Mouse (Mus musculus) liver (tissue): ENCODE measurements around the gene Id3.

Experiments
- DNase-seq: peaks from one replicate; pipeline ENCODE4 v3.0.0-alpha.2; 2020; ENCODE audit warnings: mixed read lengths

Id3 gene

GRCm38 (mm10) chr4:136125458-136125857 lies 17.8 kb upstream of the Id3 start:
- no peak for DNase-seq

- DNase-seq, result no peak
Measured at GRCm38 (mm10) chr4:136126019-136126418, 17.3 kb upstream of the Id3 start.

GRCm38 (mm10) chr4:136127670-136128069 lies 15.6 kb upstream of the Id3 start:
- DNase-seq, result no peak

GRCm38 (mm10) chr4:136129842-136130241 lies 13.5 kb upstream of the Id3 start:
- no peak for DNase-seq

DNA sequence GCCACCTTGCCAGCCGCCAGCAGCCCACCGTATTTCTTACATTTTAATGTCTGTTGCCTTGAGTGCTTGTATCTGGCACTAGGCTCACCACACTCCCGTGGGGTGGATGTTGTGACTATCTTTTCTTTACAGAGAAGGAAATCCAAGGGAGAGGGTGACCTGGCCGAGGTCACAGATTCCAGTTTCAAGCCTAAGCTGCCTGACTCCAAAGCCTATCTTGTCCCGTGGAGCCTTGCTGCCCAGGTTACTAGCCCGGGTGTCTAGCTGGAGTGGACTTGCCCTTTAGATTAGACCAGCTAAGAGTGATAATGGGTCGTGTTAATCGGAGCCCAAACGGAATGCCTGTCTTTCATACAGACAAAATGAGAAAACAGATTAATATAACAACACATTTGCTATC lies 9.5 kb upstream of the Id3 start:
- no peak for DNase-seq

- no peak for DNase-seq
Measured at GRCm38 (mm10) chr4:136134418-136134977, 8.8 kb upstream of the Id3 start.

DNA sequence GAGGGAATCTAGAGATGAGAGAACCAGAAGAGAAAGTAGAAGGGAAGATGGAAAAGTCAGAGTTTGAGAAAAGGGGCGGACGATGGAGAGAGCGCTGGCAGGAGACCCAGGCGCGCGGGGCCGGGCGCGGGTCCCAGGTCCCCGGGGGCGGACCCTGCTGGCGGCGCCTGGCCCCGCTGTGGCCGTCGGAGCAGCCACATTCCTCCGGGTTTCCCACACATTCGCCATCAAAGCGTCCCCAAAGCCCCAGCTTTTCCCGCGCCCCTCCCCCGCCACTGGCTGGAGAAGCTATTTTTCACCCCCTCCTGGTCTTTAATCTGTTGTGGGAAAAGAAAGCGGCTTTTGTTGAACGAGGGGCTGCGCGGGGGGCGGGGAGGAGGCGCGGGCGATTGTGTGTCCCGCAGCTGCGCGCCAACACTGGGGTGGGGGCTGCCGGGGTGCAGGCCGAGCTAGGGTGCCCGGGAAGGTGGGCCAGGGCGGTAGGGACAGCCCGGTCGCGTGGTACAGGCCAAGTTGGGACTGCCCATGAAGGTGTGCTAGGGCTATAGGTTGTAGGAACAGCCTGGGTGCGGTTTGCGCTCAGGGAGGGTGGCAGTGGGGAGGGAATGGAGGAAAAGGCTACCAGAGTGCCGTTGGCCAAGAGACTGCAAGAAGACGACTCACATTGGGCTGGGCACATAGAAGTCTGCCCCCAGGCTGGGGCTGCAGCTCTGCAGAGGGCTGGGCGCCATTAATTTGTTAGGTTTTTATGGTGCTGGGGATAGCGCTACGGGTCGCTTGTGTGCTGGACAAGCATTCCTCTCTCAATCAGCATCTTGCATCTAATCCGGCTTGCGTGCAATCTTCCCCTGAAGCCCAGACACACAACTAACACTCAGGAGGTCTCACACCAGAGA lies 8.1 kb upstream of the Id3 start:
- DNase-seq, result peak; percentile 45

- no peak for DNase-seq
Measured at GRCm38 (mm10) chr4:136135874-136136728, 7.2 kb upstream of the Id3 start.

GRCm38 (mm10) chr4:136139326-136140110 lies 3.8 kb upstream of the Id3 start:
- no peak for DNase-seq

- DNase-seq, result peak; percentile 87
Measured at GRCm38 (mm10) chr4:136140327-136141250, 2.7 kb upstream of the Id3 start.

DNA sequence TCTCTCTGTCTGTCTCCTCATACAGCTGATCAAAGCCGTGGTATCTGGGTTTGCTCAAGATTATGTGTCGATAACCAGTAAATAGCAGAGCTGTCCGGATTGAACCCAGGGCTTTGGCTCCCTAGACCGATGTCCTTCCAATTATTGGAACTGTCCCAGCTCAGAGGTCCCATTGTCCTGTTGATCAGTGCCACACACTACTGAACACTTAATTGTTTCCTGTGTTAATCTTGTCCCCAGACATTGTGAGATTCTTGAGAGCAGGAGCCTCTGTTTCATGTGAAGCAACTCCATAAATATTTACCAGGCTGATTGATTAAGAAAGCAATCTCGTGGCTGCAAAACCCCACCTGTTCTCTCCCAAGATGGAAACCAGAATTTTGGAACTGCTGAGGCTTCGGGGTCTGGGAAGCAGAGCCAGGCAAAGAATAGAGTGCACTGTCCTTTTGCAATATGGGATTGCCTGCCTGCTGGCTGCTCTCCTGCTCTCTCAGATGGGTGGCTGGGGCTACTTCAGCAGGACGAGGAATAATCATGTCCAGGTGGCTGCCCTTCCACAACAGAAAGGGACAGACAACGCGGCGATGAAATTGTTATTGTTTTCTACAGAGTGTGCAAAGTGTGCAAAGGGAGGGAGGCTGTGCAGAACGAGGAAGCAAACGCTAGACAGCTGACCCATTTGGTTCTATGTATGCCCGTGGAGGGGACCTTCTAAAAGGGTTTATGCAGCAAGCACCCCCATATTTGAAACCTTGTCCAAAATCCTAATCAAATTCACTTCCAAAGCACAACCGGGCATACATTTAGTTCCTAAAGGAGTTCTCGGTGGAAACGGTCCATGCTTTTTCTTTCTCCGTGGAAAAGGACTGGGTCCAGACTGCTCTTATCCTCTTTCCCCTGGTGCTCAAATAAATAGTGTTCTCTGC lies 767 bp upstream of the Id3 start:
- DNase-seq, result no peak

DNA sequence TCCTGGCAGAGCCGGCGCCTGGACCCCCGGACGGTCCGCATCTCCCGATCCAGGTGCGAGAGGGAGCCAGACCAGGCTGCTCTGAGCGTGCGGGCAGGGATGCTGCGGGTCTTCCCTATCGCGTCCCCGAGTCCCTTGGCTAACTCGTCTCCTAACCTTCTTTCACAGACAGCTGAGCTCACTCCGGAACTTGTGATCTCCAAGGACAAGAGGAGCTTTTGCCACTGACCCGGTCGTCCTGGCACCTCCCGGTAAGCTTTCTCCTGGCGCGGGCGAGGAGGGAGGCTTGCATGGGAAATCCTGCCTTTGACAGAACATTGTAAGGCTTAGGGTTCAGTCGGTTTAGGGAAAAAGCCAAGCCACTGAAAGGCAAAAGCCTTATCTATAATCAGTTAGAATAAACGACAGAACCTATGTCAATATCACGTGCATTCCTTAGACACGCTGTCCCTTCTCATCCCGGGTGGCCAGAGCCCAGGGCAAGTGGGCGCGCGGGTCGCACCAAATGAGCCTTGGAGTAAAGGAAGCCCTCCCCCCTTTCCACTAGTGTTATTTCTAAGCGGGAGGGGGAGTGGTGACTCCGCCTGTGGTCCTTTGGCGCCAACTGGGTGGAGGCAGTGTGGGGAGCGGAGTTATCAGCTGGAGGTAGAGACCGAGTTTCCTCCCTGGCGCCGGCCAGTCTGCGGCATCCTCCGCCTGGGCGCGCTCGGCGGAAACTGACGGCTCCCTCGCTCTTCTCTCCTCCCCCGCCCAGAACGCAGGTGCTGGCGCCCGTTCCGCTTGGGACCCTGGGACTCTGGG lies 1.0 kb downstream of the Id3 start:
- DNase-seq, result peak; percentile 71

DNA sequence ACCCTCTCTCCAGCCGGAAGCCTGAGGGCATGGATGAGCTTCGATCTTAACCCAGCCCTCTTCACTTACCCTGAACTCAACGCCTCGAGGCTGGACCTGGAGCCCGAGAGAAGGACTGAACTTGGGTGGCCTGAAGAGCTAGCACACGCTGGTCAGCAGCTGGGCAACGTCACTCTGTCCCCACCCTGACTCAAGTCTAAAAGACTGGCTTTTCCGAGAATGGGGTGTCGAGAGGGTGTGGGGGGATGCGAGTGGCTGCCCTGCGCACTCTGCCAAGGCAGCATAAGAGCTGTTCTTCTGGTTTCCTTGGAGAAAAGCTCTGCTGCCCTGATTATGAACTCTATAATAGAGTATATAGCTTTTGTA lies 1.6 kb downstream of the Id3 start:
- no peak for DNase-seq

DNA sequence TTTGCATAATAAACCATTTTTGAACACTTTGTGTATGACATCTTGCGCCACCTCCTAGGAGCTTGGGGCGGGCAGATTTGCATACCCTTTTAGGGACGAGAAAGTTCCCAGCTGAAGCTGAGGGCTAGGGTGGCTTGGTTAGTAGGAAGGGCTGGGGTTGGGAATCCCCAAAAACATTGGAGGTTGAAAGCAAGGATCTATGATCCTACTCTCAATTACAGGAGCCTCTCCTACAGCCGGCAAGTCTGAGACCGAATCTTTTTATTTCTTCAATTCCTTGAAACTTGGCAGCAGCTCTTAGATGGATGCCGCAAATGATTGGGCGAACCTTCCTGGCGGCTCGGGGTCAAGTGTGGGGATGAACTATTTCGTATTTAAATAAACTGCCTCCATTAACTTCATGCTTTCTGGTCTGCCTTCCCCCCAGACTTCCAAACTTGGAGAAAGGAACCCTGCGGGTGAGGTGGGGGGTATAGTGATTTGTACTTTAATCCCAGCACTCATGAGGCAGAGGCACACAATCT lies 2.1 kb downstream of the Id3 start:
- DNase-seq, result no peak

GRCm38 (mm10) chr4:136145991-136146711 lies 2.9 kb downstream of the Id3 start:
- no peak for DNase-seq

DNA sequence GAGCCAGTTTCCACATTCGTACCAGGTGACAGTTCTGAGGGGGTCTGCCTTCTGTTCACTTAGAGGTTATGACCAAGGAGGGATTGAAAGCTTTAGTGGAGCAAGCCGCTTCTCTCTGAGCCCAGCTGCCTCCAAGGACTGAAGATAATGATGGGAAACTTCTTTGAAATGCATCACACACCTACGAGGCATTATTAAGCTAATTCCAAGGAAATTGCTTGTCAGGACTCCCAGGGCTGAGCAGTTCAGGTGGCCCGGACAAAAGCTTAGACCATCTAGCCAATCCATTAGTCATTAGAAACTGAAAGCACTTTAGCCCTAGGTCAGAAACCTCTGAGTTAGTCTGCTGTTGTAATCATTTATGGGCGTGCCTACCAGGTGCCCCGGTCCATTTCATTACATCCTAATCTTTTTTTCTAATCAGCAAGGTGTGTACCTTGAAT lies 3.4 kb downstream of the Id3 start:
- DNase-seq, result no peak

- DNase-seq, result peak; percentile 84
Measured at GRCm38 (mm10) chr4:136147436-136148135, 4.3 kb downstream of the Id3 start.
